Mouse (Mus musculus) megakaryocyte, adult 5-6 weeks (primary cell): ENCODE results near the gene Hdgfl3. TPM values are rescaled to one million over a fixed set of nuclear protein-coding genes. Genes with fewer than 3 reads are reported as not detected.
"Not testable (repeated sequence)": the region's sequence is repeated elsewhere in the genome, so short reads cannot be mapped to it uniquely, and the experiment has no call there.

Source experiments
- ATAC-seq: 2 replicates; pipeline ENCODE4 v1.8.0; 2016; ENCODE audit warnings: mild to moderate bottlenecking, inconsistent platforms; ENCODE audit not compliant: poor library complexity, severe bottlenecking
- total RNA-seq, 2 experiments: library from RNA; stranded (forward) in 1 of 2; stranded (reverse) in 1 of 2; fragments of 153-499, 151-499 nt in 1 of 2; fragments of 221-1000, 200-1000 nt in 1 of 2; gene quantifications; 2 replicates each; pipeline versions ENCODE4 v1.2.3 to v1.2.4; 2015 to 2017

Gene Hdgfl3
- total RNA-seq, 2 experiments from 2014 or later, result 0.02 to 0.62 TPM

DNA sequence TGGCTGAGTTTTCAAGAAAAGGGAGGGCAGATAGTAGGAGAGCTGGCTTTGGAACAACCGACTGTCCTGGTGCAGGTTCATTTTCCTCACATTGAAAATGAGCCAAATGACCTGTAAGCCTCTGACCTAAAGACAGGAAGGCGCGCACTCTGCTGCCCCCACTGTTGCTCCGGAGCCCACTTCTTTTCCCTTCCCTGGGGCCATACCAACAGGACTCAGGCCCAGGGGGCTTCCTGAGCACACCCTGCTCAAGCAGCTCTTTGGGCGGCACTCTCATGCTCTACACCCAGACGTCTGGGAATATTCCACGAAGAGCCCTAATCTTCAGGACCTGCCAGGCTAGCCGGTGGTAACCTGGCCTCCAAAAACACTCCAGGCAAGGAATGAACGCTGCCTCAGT is 76.0 kb downstream of the Hdgfl3 start:
- ATAC-seq, result no peak

DNA sequence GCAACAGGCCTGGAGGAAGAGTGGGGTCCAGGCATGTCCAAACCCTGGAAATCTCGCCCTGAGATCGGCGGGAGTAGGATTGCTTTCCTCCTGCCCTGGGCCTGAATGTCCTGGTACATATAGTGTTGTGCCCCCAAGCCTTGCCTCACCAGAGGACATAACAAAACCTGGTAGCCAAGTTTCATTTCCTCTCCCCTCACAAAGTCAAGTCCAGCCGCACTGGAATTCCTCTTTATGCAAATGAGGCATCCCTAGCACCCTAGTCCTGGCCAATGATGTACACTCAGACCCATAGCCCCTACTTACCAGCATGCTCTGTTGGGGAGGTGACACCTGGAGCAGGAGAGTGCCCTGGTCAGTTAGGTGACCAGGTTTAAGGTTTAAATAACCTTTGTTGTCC is 78.1 kb downstream of the Hdgfl3 start:
- ATAC-seq, result peak; percentile 11; the same call in 1 of the 2 replicates

DNA sequence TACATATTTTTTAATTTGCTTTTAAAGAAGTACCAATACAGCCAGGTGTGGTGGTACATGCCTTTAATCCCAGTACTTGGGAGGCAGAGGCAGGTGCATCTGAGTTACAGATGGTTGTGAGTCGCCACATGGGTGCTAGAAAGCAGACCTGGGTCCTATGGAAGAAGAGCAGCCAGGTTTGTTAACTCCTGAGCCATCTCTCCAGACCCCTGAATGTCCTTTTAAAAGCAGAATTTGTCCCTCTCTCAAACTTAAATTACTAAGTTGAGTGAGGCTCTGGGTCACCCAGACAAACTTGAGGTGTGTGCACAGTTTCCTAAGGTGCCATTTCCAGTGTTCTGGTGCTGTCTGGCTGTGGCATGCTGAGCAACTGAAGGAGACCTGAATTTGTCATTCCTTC is 78.6 kb downstream of the Hdgfl3 start, which contains the start of gene Gm10160:
Gene Gm10160, minus strand, starts transcription at position 101 of the 400 bp plus-strand sequence.
- ATAC-seq, result no peak

DNA sequence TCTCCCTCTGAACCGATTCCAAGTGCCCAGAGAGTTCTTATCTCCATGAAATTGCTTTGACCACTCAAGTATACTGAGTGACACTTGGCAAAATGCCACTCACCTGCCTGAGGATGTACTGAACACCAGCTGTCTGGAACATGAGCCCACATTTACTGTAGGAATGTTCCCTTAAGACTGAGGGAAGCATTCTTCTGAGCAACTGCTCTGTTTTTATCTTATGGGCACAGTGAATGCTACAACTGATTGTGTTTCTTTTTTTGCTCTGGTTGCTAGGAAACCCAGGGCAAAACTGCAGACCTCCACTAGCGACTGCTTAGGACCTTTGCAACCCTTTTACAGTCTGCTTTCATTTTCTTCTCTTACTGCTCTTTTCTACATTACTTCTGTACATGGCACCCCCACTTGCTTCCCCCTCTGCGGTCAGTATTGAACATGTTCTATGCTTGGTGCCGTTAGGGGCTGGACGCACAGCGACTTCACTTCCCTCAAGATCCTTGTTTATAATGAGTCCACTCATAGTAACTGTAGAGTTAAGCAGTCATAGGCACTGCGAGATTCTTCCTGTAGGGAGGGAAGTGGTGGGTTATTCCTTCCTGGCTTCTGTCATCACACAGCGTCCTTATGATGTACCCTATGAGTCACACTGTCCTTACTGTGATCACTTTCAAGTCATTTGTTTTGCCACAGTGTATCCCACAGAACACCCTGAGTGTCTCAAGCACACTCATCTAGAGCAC is 79.5 kb downstream of the Hdgfl3 start:
- peak; percentile 56 for ATAC-seq

DNA sequence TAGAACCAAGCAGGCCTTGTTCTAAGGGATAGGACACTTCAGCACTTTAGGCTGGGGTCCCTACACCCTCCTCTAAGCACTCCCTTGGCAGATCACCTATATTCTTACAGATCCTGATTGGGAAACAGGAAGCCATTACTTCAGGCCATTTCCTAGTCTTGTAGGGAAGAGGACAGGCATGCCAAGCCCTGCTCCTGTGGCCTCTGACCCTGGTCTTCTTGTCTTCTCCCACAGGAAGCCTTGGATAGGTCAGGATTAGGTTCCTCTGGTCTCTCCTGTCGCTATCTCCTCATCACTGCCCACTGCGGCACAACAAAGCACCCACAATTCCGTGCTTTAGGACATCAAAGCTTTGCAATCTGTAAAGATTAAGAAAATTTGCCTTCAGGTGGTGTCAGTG is 82.6 kb downstream of the Hdgfl3 start:
- no peak for ATAC-seq

DNA sequence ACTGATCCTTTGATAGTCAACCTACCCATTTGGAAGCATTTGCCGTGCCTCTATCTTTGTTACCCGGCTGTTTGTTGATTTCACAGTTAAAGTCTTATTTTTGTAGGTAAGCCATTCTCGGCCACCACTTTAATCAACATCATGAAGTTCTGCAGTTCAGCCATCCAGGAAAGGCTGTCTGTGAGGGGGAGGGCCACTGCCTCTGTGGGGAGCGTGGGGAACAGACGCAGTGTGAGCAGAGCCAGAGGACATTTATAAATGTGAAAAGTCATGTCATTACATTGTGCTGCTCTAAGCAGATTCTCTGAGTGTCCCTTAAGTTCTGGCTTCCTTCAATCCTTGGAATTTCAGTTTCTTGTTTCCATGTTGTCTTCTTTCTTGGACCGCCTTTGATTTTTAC is 84.1 kb downstream of the Hdgfl3 start:
- no peak for ATAC-seq

DNA sequence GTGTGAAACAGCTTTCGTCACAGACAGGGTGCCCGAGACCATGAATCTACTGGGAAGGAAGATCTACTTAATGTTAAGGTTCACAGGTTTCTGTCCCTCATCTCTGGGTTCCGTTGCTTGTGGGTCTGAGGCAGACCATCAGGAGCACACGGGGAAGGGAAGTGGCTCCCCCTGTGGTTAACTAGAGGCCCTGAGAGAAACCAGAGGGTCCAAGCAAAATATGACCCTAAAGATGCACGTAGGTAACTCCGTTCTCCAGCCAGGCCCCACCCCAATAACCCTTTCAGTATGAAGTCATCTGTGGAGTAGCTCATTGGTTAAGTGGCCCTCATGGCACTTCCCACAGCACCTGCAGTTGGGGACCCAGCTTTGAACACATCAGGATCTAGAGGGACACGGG is 84.6 kb downstream of the Hdgfl3 start:
- ATAC-seq, result peak; percentile 31

DNA sequence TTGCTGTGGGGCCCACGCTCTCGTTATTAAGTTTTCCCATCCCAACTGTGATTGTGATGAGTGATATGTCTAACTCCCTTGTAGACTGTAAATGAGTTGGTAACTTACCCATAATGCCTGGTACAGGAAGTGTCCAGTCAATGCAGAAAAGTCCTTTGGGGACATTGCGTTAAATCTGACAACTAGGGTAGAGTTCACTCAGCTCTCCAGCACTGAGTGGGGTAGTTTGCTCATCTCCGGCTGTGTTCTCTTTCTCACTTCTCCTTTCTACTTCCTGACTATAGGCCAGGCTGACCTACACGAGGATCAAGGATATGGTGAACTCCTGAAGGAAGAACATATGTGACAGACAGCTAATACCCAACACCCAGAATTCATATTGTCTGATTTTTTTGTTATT is 85.1 kb downstream of the Hdgfl3 start:
- peak; percentile 93 for ATAC-seq

DNA sequence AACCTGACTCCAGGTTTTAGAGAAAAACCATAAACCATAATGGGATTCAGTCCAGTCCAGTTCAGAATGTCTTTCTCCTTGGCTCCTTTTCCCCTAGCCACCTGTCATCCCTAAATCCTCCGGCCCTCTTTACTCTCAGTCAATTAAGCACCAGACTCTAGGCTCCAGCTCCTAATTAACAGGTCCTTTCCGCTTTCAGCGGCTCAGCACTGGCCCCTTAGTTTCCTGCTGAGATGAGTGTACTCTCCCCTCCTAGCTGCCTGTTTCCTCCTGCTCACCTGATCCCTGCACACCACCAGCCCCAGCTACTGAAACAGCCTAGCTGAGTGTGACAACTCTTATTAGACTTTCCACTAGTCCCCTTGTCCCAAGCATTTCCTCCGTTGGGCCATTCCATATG is 86.5 kb downstream of the Hdgfl3 start:
- no peak for ATAC-seq

DNA sequence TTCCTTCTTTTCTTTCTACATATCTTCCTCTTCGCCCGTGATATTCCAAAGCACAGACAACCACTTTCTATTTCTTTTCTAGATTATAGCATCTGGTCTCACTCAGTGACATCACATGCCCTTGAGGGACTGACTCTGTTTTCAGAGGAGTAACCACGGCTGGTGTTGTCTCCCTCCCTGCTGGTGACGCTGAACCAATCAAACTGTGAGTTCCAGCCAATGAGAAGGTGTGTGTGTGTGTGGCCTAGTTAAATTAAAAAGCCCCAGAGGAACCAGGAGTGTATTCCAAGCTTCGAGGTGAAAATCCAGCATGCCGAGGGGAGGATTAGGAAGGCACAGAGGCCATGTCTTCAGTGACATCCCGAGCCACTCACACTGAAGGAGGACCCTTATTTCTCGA is 87.3 kb downstream of the Hdgfl3 start:
- ATAC-seq, result no peak

DNA sequence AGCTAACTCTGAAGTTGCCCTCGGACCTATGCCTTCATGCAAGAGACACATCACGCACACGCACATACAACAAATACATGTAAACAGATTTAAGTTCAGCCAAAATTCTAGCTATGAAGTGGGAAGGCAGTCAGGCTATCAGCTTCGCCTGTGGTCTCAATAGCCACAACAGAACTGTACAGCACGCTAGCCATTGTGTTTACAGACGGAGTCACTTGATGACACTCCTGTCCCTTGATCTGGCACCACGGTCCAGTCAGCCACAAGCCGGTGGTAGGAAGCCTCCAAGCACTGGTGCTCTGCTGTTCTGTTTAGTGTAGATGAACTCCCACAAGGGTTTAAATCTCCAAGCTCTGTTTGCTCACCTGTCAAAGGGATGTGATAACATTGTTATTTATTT is 88.3 kb downstream of the Hdgfl3 start:
- ATAC-seq, result no peak

DNA sequence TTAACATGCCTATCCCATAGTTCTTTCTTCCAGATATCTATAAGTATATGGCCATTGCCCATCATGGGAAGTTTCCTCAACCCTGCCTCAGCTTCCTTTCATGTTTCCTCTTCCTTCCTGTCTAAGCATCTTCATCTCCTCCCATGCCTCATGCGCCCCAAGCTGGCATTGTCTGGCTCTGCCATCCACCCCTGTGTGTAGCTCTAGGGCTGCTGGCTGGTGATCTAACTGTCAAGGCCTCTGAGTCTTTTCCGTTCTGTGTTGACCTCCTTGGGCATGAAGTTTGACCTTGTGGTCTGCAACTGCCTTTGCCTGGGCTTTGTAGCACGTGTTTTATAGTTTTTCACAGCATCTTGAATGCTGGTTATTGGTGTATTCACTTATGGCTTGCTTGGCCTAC is 89.0 kb downstream of the Hdgfl3 start:
- ATAC-seq, result no peak

DNA sequence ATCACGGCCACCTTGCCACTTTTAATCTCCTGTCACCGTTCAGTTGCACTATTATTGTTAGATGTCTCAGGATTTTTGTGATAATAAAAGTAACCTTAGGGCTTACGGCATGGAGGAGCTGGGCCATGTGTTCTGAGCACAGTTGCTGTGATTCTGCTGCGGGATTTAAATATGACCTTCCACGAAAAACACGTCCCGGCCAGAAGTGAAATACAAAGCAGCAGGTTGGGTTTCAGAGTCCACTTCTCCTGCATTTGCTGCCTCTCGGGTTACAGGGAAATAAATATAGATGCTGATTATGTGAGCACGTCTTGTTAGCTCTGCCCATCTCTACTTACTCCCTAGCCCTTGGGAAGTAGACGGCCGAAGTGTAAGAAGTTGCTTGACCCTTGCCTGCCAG is 89.5 kb downstream of the Hdgfl3 start:
- ATAC-seq, result no peak

DNA sequence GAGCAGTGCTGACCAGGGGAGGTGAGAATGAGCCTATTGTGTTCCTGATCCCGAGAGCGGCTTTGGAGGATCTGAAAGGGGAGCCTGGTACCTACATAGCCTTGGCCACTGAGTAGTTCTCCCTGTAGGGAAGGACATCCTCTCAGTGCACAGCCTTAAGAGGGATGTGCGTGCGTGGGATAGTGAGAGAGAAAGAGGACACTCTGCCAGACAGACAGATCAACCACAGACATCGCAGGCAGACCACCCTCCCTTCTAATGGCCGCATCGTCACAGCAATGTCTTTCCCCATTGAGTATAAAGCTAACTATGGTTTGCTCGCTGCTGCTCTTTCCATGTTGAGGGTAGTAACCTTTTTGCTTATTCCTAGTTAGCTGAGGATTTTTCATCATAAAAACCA is 90.4 kb downstream of the Hdgfl3 start:
- ATAC-seq, result no peak

DNA sequence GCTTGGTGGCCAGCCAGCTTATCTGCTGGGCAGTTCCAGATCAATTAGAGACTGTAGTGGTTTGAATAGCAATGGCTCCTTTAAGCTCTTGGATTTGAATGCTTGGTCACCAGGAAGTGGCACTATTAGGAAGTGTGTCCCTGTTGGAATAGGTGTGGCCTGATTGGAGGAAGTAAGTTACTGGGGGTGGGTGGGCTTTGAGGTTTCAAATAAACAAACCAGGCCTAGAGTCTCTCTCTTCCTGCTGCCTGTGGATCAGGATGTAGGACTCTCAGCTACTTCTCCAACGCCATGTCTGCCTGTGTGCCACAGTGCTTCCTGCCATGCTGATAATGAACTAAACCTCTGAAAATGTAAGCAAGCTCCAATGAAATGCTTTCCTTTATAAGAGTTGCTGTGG is 91.3 kb downstream of the Hdgfl3 start:
- 0 out of 2 replicates have a peak, but pooled peaks have one; percentile 18 for ATAC-seq

DNA sequence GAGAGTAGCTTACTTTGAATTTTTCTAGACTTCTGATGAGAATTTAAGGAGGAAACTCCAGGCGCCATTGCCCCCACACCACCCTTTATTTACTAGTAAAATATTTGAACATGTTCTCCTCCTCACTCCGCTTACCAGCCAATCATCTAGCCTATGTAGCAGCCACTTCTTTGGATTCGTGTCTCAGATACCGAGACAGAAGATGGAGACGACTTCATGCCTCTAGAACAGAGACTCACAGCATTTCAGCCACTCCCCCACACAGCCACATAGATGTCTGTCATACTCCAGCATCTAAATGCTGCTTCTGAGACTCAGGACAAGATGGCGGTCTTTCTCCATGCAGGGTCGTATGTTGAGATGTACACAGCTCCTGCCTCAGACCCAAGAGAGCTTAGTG is 92.1 kb downstream of the Hdgfl3 start:
- ATAC-seq, result no peak

DNA sequence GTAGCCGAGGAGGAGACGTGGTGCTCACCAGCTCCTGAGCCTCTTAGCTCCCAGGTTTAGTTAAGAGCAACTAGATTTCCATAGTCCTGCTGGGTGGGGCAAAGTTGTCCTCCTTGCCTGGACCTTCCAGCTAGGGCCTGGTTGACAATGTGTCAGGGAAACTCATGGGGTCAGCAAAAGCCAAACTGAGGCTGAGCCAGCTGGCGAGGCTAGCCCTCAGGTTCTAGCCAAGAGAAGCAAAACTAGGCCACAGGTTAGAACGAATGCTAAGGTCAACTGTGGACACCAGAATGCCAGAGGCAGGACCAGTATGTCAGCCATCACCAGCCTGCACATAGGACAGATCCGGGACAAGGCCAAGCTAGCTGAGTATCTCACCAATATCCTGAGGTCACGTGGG is 92.8 kb downstream of the Hdgfl3 start:
- ATAC-seq, result no peak

DNA sequence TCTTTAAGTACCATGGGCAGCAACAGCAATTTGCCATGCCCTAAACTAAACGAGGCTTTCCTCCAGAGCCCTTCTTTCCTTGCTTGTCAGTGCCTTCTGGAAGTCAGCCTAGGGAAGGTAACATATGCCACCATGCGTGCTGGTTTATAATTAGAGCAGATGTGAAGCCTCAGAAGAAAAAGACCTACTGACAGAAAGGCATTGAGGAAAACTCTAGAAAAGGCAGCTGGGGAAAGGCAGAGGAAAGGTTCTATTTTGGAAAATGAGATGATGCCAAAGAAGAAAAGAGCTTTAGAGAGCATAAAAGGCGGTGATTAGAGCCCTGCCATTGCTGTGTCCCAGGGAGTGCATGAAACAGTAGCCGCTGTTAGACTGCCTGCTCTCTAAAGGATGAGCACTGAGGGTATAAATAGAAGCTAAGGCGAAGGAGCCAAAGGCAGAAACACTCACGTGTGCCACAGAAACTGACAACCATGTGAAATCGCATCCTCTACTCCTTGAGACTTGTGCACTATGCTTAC is 93.6 kb downstream of the Hdgfl3 start:
- no peak for ATAC-seq

DNA sequence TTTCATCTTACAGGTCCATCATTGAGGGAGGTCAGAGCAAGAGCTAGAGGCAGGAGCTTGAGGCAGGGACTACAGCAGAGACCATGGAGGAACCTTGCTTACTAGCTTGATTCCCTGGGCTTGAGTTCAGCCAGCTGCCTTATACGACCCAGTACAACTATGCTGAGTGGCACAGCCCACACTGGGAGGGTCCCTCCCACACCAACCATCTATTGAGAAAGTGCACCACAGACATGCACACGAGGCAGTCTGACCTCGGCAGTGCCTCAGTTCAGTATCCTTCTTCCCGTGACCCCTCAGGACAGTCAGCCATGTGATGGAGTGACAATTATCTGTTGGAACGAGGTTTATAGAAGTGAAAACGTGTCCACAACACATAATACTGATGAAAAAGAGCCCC is 94.5 kb downstream of the Hdgfl3 start:
- ATAC-seq, result no peak

DNA sequence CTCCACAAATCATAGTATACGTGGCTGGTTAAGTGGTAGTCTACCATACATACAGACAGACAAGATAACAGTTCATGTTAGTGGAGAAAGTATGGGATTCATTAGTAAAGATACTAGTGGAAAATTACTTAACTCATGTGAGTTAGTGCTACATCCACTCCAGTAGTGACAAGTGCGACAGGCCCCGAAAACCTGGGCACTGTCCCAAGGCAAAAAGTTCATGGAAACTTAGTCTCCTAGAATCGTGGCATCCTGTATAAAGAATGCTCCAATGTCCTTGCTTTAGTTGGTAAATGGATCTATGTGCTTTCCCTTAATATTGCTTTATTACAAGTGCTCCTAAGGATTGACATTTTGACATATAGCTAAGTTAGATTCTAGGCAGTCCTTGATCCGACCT is 96.5 kb downstream of the Hdgfl3 start:
- not testable (repeated sequence) for ATAC-seq

DNA sequence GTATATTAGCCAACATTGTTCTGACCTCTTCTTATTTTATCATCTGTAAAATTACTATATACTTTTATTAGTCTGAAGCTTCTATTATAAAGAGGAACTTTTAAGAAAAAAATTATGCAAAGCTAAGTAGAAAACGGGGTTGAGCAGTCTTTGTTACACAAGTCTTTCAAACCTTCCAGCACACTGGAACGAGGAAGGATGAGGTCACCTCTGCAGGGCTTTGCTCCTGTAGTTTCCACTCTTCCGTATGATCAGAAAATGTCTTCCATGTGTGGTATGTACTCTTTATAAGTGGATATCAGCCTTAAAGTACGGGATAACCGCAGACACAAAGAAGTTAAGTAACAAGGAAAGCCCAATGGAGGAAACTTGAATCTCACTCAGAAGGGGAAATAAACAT is 98.8 kb downstream of the Hdgfl3 start:
- peak; percentile 38; the same call in 1 of the 2 replicates for ATAC-seq

DNA sequence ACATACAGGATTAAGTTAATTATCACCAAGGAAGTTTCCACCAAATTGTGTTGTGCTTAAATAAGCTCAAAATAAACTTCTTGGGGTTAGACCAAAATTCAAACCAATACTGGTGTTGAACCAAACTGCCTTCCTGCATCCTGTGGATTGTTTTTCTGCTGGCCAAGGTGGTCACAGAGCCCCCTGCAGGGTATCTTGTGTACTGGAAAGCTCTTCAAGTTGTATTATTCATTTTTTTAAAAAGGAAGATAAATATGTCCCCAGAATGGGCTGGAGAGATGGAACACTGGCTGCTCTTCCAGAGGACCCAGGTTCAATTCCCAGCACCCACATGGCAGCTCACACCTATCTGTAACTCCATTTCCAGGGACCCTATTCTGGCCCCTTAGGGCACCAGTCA is 99.4 kb downstream of the Hdgfl3 start:
- no peak for ATAC-seq
